Mouse (Mus musculus) G1E (cell line): ENCODE data around the gene Btbd9.

ENCODE experiments used
- CTCF ChIP-seq: IDR thresholded peaks from 2 replicates; pipeline ENCODE4 v1.5.1; 2012; ENCODE audit warnings: low read depth, low read length, inconsistent platforms, mixed read lengths
- GATA2 ChIP-seq: IDR thresholded peaks from 2 replicates; pipeline ENCODE4 v1.6.1; 2012; ENCODE audit warnings: low read depth, low read length, inconsistent platforms, borderline replicate concordance
- TAL1 ChIP-seq: conservative IDR thresholded peaks from 2 replicates; pipeline ENCODE4 v1.6.1; 2012; ENCODE audit warnings: low read depth, low read length, inconsistent platforms, mixed read lengths

DNA sequence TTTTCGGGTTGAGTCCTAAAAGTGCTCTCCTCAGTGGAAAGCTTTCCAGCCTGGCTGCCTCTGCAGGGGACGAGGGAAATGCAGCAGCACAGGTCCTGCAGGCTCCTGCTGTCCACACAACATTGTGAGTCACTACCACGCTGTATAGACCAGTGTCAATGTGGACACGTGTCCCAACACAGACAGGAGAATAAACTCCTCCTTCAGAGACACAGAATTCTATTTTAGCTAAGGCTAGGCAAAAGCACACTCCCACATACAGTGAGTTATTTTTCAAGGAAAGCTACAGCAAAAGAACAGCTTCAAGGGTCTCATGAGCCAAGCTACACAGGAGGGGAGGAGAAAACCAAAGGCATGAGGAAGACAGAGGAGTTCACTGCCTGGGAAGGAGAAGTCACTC is 243.2 kb downstream of the Btbd9 start:
- TF ChIP-seq CTCF: no peak
- no peak for TF ChIP-seq GATA2
- no peak for TF ChIP-seq TAL1
